Mouse (Mus musculus) lung, adult 2 months (tissue): ENCODE results near the gene Ercc2.

Experiments used
- CTCF ChIP-seq: fragments of 200-500 bp; IDR thresholded peaks from 2 replicates; pipeline ENCODE4 v1.5.1; 2011; ENCODE audit warnings: mild to moderate bottlenecking, low read length, control low read depth; ENCODE audit not compliant: insufficient read depth
- POLR2A ChIP-seq: fragments of 200-500 bp; IDR thresholded peaks from 2 replicates; pipeline ENCODE4 v1.6.1; 2011; ENCODE audit warnings: low read depth, mild to moderate bottlenecking, control low read depth, low read length, borderline replicate concordance; ENCODE audit errors: extremely low read depth

DNA sequence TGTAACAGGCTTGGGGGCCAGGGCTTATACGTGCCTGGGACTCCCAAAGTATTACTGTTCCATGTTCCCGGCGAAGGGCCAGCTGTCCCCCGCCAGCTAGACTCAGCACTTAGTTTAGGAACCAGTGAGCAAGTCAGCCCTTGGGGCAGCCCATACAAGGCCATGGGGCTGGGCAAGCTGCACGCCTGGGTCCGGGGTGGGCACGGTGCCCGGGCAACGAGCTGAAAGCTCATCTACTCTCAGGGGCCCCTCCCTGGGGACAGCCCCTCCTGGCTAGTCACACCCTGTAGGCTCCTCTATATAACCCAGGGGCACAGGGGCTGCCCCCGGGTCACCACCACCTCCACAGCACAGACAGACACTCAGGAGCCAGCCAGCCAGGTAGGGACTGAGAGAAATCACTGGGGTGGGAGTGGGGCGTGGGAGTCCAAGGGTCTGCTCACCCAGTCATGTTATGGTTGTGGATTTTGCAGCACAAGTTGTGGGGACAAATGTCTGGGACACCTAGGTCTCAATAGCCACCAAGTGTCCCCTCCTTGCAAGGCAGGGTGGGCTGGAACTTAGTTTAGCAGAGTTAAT lies 29.0 kb downstream of the Ercc2 start:
- no peak for TF ChIP-seq CTCF
- TF ChIP-seq POLR2A, result no peak
